Comparison of ENCODE assay signal across 37 mouse cellular contexts in the genomic region with DNA sequence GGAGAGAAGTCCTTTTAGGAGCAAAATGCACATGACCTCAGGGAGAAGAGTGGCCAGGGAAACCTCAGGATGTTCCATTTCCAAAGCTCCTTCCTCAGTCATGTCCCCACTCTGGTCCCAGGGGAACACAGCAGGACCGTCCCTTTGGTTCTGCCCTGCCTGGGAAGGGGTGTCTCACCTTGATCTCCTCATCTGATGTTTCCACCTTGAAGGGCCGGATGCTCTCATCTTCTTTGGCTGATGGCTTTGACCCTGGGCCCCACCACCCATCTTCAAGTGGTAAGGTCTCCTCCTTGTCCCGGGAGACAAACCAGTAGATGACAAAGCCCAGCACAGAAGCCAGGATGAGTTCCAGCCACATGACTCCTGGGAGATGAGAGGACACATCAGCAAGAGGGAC. TPM values are rescaled to one million over a fixed set of nuclear protein-coding genes. Genes with fewer than 3 reads are reported as not detected.
"Had no signal": no experiment of that assay in that cellular context is flagged by ENCODE, and none has a peak within 500 bp of the region (broad histone marks: within the 10 kb centered on the region; RNA-seq: fewer than 3 reads in every experiment).

No protein-coding gene starts in this region.

- H3K36me3 ChIP-seq: embryonic facial prominence, embryonic 10.5 days; embryonic facial prominence, embryonic 12.5 days; embryonic facial prominence, embryonic 13.5 days; embryonic facial prominence, embryonic 15.5 days; forebrain, embryonic 10.5 days; forebrain, embryonic 12.5 days; forebrain, embryonic 15.5 days had no signal

- H3K9ac ChIP-seq: embryonic facial prominence, embryonic 12.5 days; embryonic facial prominence, embryonic 13.5 days; embryonic facial prominence, embryonic 15.5 days; forebrain, embryonic 12.5 days; forebrain, embryonic 13.5 days; forebrain, embryonic 15.5 days; forebrain, postnatal 0 days had no signal

- H3K4me1 ChIP-seq: forebrain, embryonic 12.5 days; forebrain, embryonic 13.5 days; forebrain, embryonic 15.5 days had no signal

- DNase-seq: cerebellum, adult 2 months; cerebellum, adult 8-10 months; cerebellum, adult 9-10 months; cerebellum, adult 9-11 months; cerebellum, postnatal 10 days; cerebellum, postnatal 14 days; cerebellum, postnatal 25 days; cerebellum, postnatal 36 days; embryo, embryonic 11 days; forebrain, postnatal 0 days; gastrocnemius, adult 2 months; gastrocnemius, postnatal 10 days; gastrocnemius, postnatal 14 days; gastrocnemius, postnatal 25 days; gastrocnemius, postnatal 36 days; heart, adult 2 months had no signal

- H3K27me3 ChIP-seq: embryonic facial prominence, embryonic 12.5 days; embryonic facial prominence, embryonic 13.5 days; embryonic facial prominence, embryonic 15.5 days; forebrain, embryonic 13.5 days; forebrain, embryonic 15.5 days had no signal

- H3K4me2 ChIP-seq: embryonic facial prominence, embryonic 12.5 days; embryonic facial prominence, embryonic 13.5 days; embryonic facial prominence, embryonic 15.5 days; forebrain, embryonic 12.5 days; forebrain, embryonic 13.5 days; forebrain, embryonic 15.5 days had no signal

- H3K4me3 ChIP-seq: embryonic facial prominence, embryonic 10.5 days; embryonic facial prominence, embryonic 12.5 days; embryonic facial prominence, embryonic 13.5 days; embryonic facial prominence, embryonic 15.5 days; erythroblast, embryonic 14.5 days; forebrain, embryonic 10.5 days; forebrain, embryonic 12.5 days; forebrain, embryonic 13.5 days; forebrain, embryonic 15.5 days; gastrocnemius, adult 2 months; heart, adult 2 months had no signal

- H3K9me3 ChIP-seq: embryonic facial prominence, embryonic 10.5 days; embryonic facial prominence, embryonic 12.5 days; embryonic facial prominence, embryonic 13.5 days; embryonic facial prominence, embryonic 15.5 days; forebrain, embryonic 10.5 days; forebrain, embryonic 12.5 days; forebrain, embryonic 13.5 days; forebrain, embryonic 15.5 days had no signal

- ATAC-seq: forebrain, embryonic 13.5 days; forebrain, embryonic 14.5 days; forebrain, embryonic 15.5 days; forebrain, embryonic 16.5 days; forebrain, postnatal 0 days had no signal

- H3K27ac ChIP-seq: embryonic facial prominence, embryonic 10.5 days; embryonic facial prominence, embryonic 12.5 days; embryonic facial prominence, embryonic 13.5 days; embryonic facial prominence, embryonic 15.5 days; forebrain, embryonic 10.5 days; forebrain, embryonic 12.5 days; forebrain, embryonic 13.5 days; forebrain, embryonic 15.5 days; gastrocnemius, adult 2 months; heart, adult 2 months had no signal

RNA-seq across cellular contexts. Expression of a gene that starts 19.1 kb away (rescaled TPM):
- polyA plus RNA-seq: erythroblast, embryonic 14.5 days had no signal

RNA-seq across cellular contexts. Expression of a gene that starts 49.4 kb away (rescaled TPM):
- total RNA-seq: common myeloid progenitor, adult 5-6 weeks; forebrain, postnatal 0 days; gastrocnemius, adult 18-20 months; gastrocnemius, adult 2 months; gastrocnemius, adult 8-10 months; gastrocnemius, postnatal 10 days; gastrocnemius, postnatal 14 days; gastrocnemius, postnatal 25 days; gastrocnemius, postnatal 36 days; gastrocnemius, postnatal 4 days; granulocyte monocyte progenitor cell, adult 5-6 weeks; heart, adult 2 months had no signal
- polyA plus RNA-seq: cortical plate, adult 2 months; embryonic facial prominence, embryonic 10.5 days; embryonic facial prominence, embryonic 11.5 days; embryonic facial prominence, embryonic 12.5 days; embryonic facial prominence, embryonic 13.5 days; embryonic facial prominence, embryonic 14.5 days; embryonic facial prominence, embryonic 15.5 days; erythroblast, embryonic 14.5 days; forebrain, embryonic 10.5 days; forebrain, embryonic 12.5 days; forebrain, embryonic 13.5 days; forebrain, embryonic 14.5 days; forebrain, embryonic 16.5 days; forebrain, postnatal 0 days; frontal cortex, adult 2 months; gonadal fat pad, adult 2 months; heart, adult 2 months had no signal
